Mouse (Mus musculus): ENCODE measurements around the gene Engase.

Engase gene

GRCm38 (mm10) chr11:118443201-118443970 lies 33.2 kb upstream of the Engase start:
- peak; percentile 69 for DNase-seq (ENCODE audit: low read depth, low spot score)

DNA sequence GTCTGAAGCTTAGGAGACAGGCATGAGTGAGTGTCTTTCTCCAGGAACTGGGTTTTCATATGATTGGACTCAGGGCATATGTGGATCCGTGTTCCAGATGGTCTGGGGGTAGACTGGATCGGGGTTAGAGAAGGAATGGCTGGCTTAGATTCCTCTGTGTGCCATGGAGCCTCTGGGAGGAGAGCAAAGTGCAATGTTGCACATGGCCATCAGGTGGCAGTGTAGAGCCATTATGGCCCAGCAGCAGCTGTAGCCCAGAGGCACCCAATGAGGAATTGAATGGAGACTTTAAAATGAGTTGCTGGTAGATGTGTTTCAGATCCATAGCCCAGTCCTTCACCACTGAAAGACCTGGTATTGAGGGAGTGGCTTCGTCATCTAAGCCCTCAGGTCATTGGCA lies 30.8 kb upstream of the Engase start:
- no peaks in the 10 kb centered on the region for H3K36me3 ChIP-seq (ENCODE audit: control insufficient read depth, insufficient read depth, low read length, poor library complexity, severe bottlenecking)
- H3K27me3 ChIP-seq (ENCODE audit: control insufficient read depth, insufficient read depth, low read length, poor library complexity, severe bottlenecking) = no peaks in the 10 kb centered on the region
- DNase-seq (ENCODE audit: low read depth, low spot score) = peak; percentile 83

More at GRCm38 (mm10) chr11:118443201-118443970, 33.2 kb upstream of the Engase start:
- H3K27me3 ChIP-seq (ENCODE audit: control insufficient read depth, insufficient read depth, low read length, poor library complexity, severe bottlenecking) = no peaks in the 10 kb centered on the region
- no peaks in the 10 kb centered on the region for H3K36me3 ChIP-seq (ENCODE audit: control insufficient read depth, insufficient read depth, low read length, poor library complexity, severe bottlenecking)

GRCm38 (mm10) chr11:118447346-118447745 lies 29.3 kb upstream of the Engase start:
- no peak for DNase-seq (ENCODE audit: low read depth, low spot score)
- no peaks in the 10 kb centered on the region for H3K27me3 ChIP-seq (ENCODE audit: control insufficient read depth, insufficient read depth, low read length, poor library complexity, severe bottlenecking)
- H3K36me3 ChIP-seq (ENCODE audit: control insufficient read depth, insufficient read depth, low read length, poor library complexity, severe bottlenecking) = no peaks in the 10 kb centered on the region

DNA sequence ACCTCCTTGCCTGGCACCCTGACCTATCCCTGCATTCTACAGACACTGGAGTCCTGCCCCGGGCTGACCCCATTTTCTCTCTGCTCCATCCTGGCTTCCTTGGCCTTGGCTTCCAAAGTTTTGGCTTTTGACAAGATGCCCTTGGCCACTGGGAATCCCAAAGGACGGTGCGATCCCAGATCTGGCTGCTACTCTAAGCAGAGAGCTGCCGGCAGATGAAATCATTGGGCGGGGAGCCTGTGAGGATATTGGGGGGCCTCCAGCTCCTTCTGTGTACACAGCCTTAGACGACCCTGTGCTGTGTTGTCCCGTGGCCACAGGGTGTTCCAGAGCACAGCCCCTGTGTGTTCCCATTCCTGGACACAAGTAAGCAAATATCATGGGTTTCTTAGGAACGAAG lies 28.2 kb upstream of the Engase start:
- Histone ChIP-seq H3K36me3 (ENCODE audit: control insufficient read depth, insufficient read depth, low read length, poor library complexity, severe bottlenecking) (no peaks in the 10 kb centered on the region), H3K27me3 (ENCODE audit: control insufficient read depth, insufficient read depth, low read length, poor library complexity, severe bottlenecking) (no peaks in the 10 kb centered on the region)
- no peak for DNase-seq (ENCODE audit: low read depth, low spot score)

DNA sequence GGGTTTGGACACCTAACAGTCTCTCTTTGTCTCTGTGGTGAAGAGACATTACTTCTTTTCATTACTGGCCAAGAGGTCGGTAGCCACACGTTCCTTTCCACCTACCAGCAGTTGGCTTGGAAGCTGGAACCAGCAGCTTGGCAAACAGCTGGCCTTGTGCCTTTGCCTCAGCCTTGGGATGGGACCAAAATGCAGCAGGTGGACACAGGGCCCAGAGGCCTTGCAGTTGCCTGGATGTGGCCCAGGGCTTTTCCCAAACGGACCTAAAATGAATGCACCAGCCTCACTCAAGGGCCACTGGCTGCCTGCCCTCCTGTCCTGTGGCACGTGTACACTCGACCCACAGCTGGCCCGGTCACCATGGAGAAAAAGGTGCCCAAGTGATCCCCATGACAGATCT lies 25.4 kb upstream of the Engase start:
- H3K27me3 ChIP-seq (ENCODE audit: control insufficient read depth, insufficient read depth, low read length, poor library complexity, severe bottlenecking) = no peaks in the 10 kb centered on the region

GRCm38 (mm10) chr11:118452955-118453354 lies 23.7 kb upstream of the Engase start:
- DNase-seq (ENCODE audit: low read depth, low spot score) = no peak
- Histone ChIP-seq H3K36me3 (ENCODE audit: control insufficient read depth, insufficient read depth, low read length, poor library complexity, severe bottlenecking) (no peaks in the 10 kb centered on the region), H3K27me3 (ENCODE audit: control insufficient read depth, insufficient read depth, low read length, poor library complexity, severe bottlenecking) (no peaks in the 10 kb centered on the region)

More for the DNA sequence above, 25.4 kb upstream of the Engase start:
- no peak for DNase-seq (ENCODE audit: low read depth, low spot score)
- no peaks in the 10 kb centered on the region for H3K36me3 ChIP-seq (ENCODE audit: control insufficient read depth, insufficient read depth, low read length, poor library complexity, severe bottlenecking)

GRCm38 (mm10) chr11:118453886-118454671 lies 22.6 kb upstream of the Engase start:
- Histone ChIP-seq H3K27me3 (ENCODE audit: control insufficient read depth, insufficient read depth, low read length, poor library complexity, severe bottlenecking) (no peaks in the 10 kb centered on the region), H3K36me3 (ENCODE audit: control insufficient read depth, insufficient read depth, low read length, poor library complexity, severe bottlenecking) (no peaks in the 10 kb centered on the region)
- DNase-seq (ENCODE audit: low read depth, low spot score) = no peak

- no peak for DNase-seq (ENCODE audit: low read depth, low spot score)
- H3K36me3 ChIP-seq (ENCODE audit: control insufficient read depth, insufficient read depth, low read length, poor library complexity, severe bottlenecking) = no peaks in the 10 kb centered on the region
Observed at GRCm38 (mm10) chr11:118455788-118456187, 20.8 kb upstream of the Engase start.

DNA sequence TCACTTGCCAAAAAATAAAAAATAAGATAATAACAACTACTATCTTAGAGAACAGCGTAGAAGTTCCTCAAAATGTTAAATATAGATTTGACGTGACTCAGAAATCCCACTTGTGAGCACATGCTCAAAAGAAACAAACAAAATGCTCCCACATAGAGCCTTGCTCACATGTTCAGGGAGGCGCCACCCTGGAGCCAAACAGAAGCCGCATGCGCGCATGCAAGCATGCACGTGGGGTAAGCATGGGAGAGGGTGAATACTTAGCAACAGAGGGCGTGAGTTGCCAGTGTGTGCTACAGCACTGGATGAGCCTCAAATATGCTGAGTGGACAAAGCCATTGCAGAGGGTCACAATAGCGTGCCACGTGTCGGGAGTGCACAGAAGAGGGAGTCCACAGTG lies 19.7 kb upstream of the Engase start:
- Histone ChIP-seq H3K27me3 (ENCODE audit: control insufficient read depth, insufficient read depth, low read length, poor library complexity, severe bottlenecking) (no peaks in the 10 kb centered on the region), H3K36me3 (ENCODE audit: control insufficient read depth, insufficient read depth, low read length, poor library complexity, severe bottlenecking) (no peaks in the 10 kb centered on the region)
- peak; percentile 19 for DNase-seq (ENCODE audit: low read depth, low spot score)

More at GRCm38 (mm10) chr11:118455788-118456187, 20.8 kb upstream of the Engase start:
- H3K27me3 ChIP-seq (ENCODE audit: control insufficient read depth, insufficient read depth, low read length, poor library complexity, severe bottlenecking) = no peaks in the 10 kb centered on the region

DNA sequence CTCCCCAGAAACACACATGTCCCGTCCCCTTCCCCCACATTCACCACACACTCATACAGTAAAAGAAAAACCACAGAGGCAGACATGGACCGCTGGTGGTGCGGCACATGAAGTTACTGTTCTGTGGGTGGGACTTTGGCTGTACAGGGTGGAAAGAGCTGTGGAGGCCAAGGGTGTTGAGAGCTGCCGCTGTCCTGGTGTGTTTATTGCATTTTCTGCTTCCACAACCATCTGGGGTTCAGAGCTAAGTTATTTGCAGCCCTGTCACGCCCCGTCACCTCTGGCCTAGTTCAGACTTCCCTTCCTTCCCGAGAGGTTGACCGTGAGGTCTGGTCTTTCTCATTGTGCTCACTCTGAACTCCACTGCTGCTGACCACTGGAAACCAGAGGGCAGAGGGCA lies 17.6 kb upstream of the Engase start:
- Histone ChIP-seq H3K27me3 (ENCODE audit: control insufficient read depth, insufficient read depth, low read length, poor library complexity, severe bottlenecking) (no peaks in the 10 kb centered on the region), H3K36me3 (ENCODE audit: control insufficient read depth, insufficient read depth, low read length, poor library complexity, severe bottlenecking) (no peaks in the 10 kb centered on the region)
- peak; percentile 32 for DNase-seq (ENCODE audit: low read depth, low spot score)

GRCm38 (mm10) chr11:118459536-118459935 lies 17.1 kb upstream of the Engase start:
- no peak for DNase-seq (ENCODE audit: low read depth, low spot score)
- H3K36me3 ChIP-seq (ENCODE audit: control insufficient read depth, insufficient read depth, low read length, poor library complexity, severe bottlenecking) = no peaks in the 10 kb centered on the region
- no peaks in the 10 kb centered on the region for H3K27me3 ChIP-seq (ENCODE audit: control insufficient read depth, insufficient read depth, low read length, poor library complexity, severe bottlenecking)

- DNase-seq (ENCODE audit: low read depth, low spot score) = peak; percentile 67
- Histone ChIP-seq H3K36me3 (ENCODE audit: control insufficient read depth, insufficient read depth, low read length, poor library complexity, severe bottlenecking) (no peaks in the 10 kb centered on the region), H3K27me3 (ENCODE audit: control insufficient read depth, insufficient read depth, low read length, poor library complexity, severe bottlenecking) (no peaks in the 10 kb centered on the region)
Observed at GRCm38 (mm10) chr11:118460280-118460679, 16.3 kb upstream of the Engase start.

GRCm38 (mm10) chr11:118467441-118468035 lies 9.1 kb upstream of the Engase start:
- no peak for DNase-seq (ENCODE audit: low read depth, low spot score)
- H3K27me3 ChIP-seq (ENCODE audit: control insufficient read depth, insufficient read depth, low read length, poor library complexity, severe bottlenecking) = no peaks in the 10 kb centered on the region
- no peaks in the 10 kb centered on the region for H3K36me3 ChIP-seq (ENCODE audit: control insufficient read depth, insufficient read depth, low read length, poor library complexity, severe bottlenecking)

DNA sequence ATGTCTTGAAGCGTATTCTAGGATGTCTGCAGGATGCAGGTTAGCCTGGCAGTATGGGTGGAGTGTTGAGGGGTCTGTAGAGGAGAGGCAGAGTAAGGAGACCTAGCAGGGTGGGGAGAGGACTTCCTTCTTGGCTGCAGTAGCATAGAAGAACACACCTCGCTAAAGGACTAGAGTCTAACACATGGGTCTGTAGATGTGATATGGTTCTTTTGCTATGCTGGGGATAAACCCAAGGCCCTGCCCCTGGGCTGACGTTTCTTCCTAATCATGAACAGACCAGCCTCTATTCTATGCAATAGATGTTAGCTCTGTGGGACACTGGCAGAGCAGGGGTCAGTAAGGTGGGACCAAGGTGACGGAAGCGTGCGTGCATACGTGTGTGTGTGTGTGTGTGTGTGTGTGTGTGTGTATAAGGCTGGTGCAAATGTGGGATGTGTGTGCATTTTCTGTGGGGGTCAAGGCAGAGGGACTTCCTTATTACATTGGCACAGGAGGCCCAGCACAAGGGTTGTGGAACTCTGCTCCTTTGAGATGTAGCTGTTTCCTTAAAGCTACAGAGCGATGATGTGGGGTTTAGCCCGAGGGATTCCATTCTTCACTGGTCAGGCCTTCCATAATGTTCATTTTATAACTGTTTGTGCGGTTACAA lies 7.0 kb upstream of the Engase start:
- DNase-seq (ENCODE audit: low read depth, low spot score) = no peak
- no peaks in the 10 kb centered on the region for H3K27me3 ChIP-seq (ENCODE audit: control insufficient read depth, insufficient read depth, low read length, poor library complexity, severe bottlenecking)
- H3K36me3 ChIP-seq (ENCODE audit: control insufficient read depth, insufficient read depth, low read length, poor library complexity, severe bottlenecking) = no peaks in the 10 kb centered on the region
